Mouse (Mus musculus): ENCODE measurements at regions not wholly inside any gene's neighbourhood (a gene's known extent, or its start where the extent isn't known, plus 50 kb on each side); places are given as distances from the start of the nearest gene placed in this dataset.

GRCm38 (mm10) chr11:66605998-66606397, 80.2 kb upstream of the Shisa6 start:
- no peaks in the 10 kb centered on the region for H3K4me1 ChIP-seq (ENCODE audit: control insufficient read depth, insufficient read depth, low read length)
- 79% methylated on average over 3 of the region's 3 CpGs for WGBS
- no peak for DNase-seq
- TF ChIP-seq CTCF (IDR thresholded peaks at IDR 0.05; ENCODE audit: borderline replicate concordance, insufficient read depth, low read depth, low read length) = no peak
- TF ChIP-seq POLR2A (IDR thresholded peaks at IDR 0.05; ENCODE audit: borderline replicate concordance, insufficient read depth, low read length) = no peak
- no peak overlapping the region for H3K4me3 ChIP-seq (replicated peaks; ENCODE audit: insufficient read depth, low read depth, low read length)
- H3K27ac ChIP-seq (ENCODE audit: insufficient read depth, low read length) = no peak overlapping the region
- H3K27me3 ChIP-seq (ENCODE audit: control insufficient read depth, insufficient read depth, low read length) = no peaks in the 10 kb centered on the region

- no peaks in the 10 kb centered on the region for H3K4me1 ChIP-seq (ENCODE audit: control insufficient read depth, insufficient read depth, low read length)
- no peak overlapping the region for H3K4me3 ChIP-seq (replicated peaks; ENCODE audit: insufficient read depth, low read depth, low read length)
- TF ChIP-seq CTCF (IDR thresholded peaks at IDR 0.05; ENCODE audit: borderline replicate concordance, insufficient read depth, low read depth, low read length) (no peak), POLR2A (IDR thresholded peaks at IDR 0.05; ENCODE audit: borderline replicate concordance, insufficient read depth, low read length) (no peak)
- H3K27ac ChIP-seq (ENCODE audit: insufficient read depth, low read length) = no peak overlapping the region
- H3K27me3 ChIP-seq (ENCODE audit: control insufficient read depth, insufficient read depth, low read length) = no peaks in the 10 kb centered on the region
- no peak for DNase-seq
- 67% methylated on average over 9 of the region's 9 CpGs for WGBS
These were observed 80.9 kb upstream of the Shisa6 start for GRCm38 (mm10) chr11:66606646-66607045.

- TF ChIP-seq POLR2A (IDR thresholded peaks at IDR 0.05; ENCODE audit: borderline replicate concordance, insufficient read depth, low read length) = no peak
- no peak for TF ChIP-seq CTCF (IDR thresholded peaks at IDR 0.05; ENCODE audit: borderline replicate concordance, insufficient read depth, low read depth, low read length)
- no peak overlapping the region for H3K27ac ChIP-seq (ENCODE audit: insufficient read depth, low read length)
- H3K4me1 ChIP-seq (ENCODE audit: control insufficient read depth, insufficient read depth, low read length) = no peaks in the 10 kb centered on the region
- no peak for DNase-seq
- 84% methylated on average over 2 of the region's 2 CpGs for WGBS
- no peaks in the 10 kb centered on the region for H3K27me3 ChIP-seq (ENCODE audit: control insufficient read depth, insufficient read depth, low read length)
- H3K4me3 ChIP-seq (replicated peaks; ENCODE audit: insufficient read depth, low read depth, low read length) = no peak overlapping the region
These were observed 84.0 kb upstream of the Shisa6 start for GRCm38 (mm10) chr11:66609733-66610132.

GRCm38 (mm10) chr11:66613150-66613549, 87.4 kb upstream of the Shisa6 start:
- Histone ChIP-seq H3K4me3 (replicated peaks; ENCODE audit: insufficient read depth, low read depth, low read length) (no peak overlapping the region), H3K27ac (ENCODE audit: insufficient read depth, low read length) (no peak overlapping the region), H3K27me3 (ENCODE audit: control insufficient read depth, insufficient read depth, low read length) (no peaks in the 10 kb centered on the region), H3K4me1 (ENCODE audit: control insufficient read depth, insufficient read depth, low read length) (no peaks in the 10 kb centered on the region)
- 21% methylated on average over 6 of the region's 6 CpGs for WGBS
- TF ChIP-seq CTCF (IDR thresholded peaks at IDR 0.05; ENCODE audit: borderline replicate concordance, insufficient read depth, low read depth, low read length) (peak; percentile 30; the same call in 1 of the 2 replicates), POLR2A (IDR thresholded peaks at IDR 0.05; ENCODE audit: borderline replicate concordance, insufficient read depth, low read length) (no peak)
- peak; percentile 2 to 5 for DNase-seq

- 88% methylated on average over 4 of the region's 4 CpGs for WGBS
- H3K27me3 ChIP-seq (ENCODE audit: control insufficient read depth, insufficient read depth, low read length) = no peaks in the 10 kb centered on the region
- H3K27ac ChIP-seq (ENCODE audit: insufficient read depth, low read length) = no peak overlapping the region
- H3K4me1 ChIP-seq (ENCODE audit: control insufficient read depth, insufficient read depth, low read length) = no peaks in the 10 kb centered on the region
- no peak for DNase-seq
- no peak for TF ChIP-seq CTCF (IDR thresholded peaks at IDR 0.05; ENCODE audit: borderline replicate concordance, insufficient read depth, low read depth, low read length)
- TF ChIP-seq POLR2A (IDR thresholded peaks at IDR 0.05; ENCODE audit: borderline replicate concordance, insufficient read depth, low read length) = no peak
- H3K4me3 ChIP-seq (replicated peaks; ENCODE audit: insufficient read depth, low read depth, low read length) = no peak overlapping the region
These were observed 99.7 kb upstream of the Shisa6 start for GRCm38 (mm10) chr11:66625491-66625890.

GRCm38 (mm10) chr11:66656810-66657209, 131.0 kb upstream of the Shisa6 start:
- Histone ChIP-seq H3K27ac (ENCODE audit: insufficient read depth, low read length) (no peak overlapping the region), H3K4me3 (replicated peaks; ENCODE audit: insufficient read depth, low read depth, low read length) (no peak overlapping the region), H3K4me1 (ENCODE audit: control insufficient read depth, insufficient read depth, low read length) (no peaks in the 10 kb centered on the region), H3K27me3 (ENCODE audit: control insufficient read depth, insufficient read depth, low read length) (no peaks in the 10 kb centered on the region)
- WGBS = 93% methylated on average over 3 of the region's 3 CpGs
- no peak for TF ChIP-seq POLR2A (IDR thresholded peaks at IDR 0.05; ENCODE audit: borderline replicate concordance, insufficient read depth, low read length)
- TF ChIP-seq CTCF (IDR thresholded peaks at IDR 0.05; ENCODE audit: borderline replicate concordance, insufficient read depth, low read depth, low read length) = no peak
- DNase-seq = no peak

GRCm38 (mm10) chr11:66674581-66674980, 148.8 kb upstream of the Shisa6 start:
- H3K27me3 ChIP-seq (ENCODE audit: control insufficient read depth, insufficient read depth, low read length) = no peaks in the 10 kb centered on the region
- WGBS = 40% methylated on average over 2 of the region's 2 CpGs
- DNase-seq = no peak
- no peak overlapping the region for H3K27ac ChIP-seq (ENCODE audit: insufficient read depth, low read length)
- H3K4me3 ChIP-seq (replicated peaks; ENCODE audit: insufficient read depth, low read depth, low read length) = no peak overlapping the region
- no peak for TF ChIP-seq POLR2A (IDR thresholded peaks at IDR 0.05; ENCODE audit: borderline replicate concordance, insufficient read depth, low read length)
- no peak for TF ChIP-seq CTCF (IDR thresholded peaks at IDR 0.05; ENCODE audit: borderline replicate concordance, insufficient read depth, low read depth, low read length)
- H3K4me1 ChIP-seq (ENCODE audit: control insufficient read depth, insufficient read depth, low read length) = no peaks in the 10 kb centered on the region

- Histone ChIP-seq H3K27ac (ENCODE audit: insufficient read depth, low read length) (no peak overlapping the region), H3K4me1 (ENCODE audit: control insufficient read depth, insufficient read depth, low read length) (no peaks in the 10 kb centered on the region), H3K27me3 (ENCODE audit: control insufficient read depth, insufficient read depth, low read length) (no peaks in the 10 kb centered on the region), H3K4me3 (replicated peaks; ENCODE audit: insufficient read depth, low read depth, low read length) (no peak overlapping the region)
- TF ChIP-seq POLR2A (IDR thresholded peaks at IDR 0.05; ENCODE audit: borderline replicate concordance, insufficient read depth, low read length) = no peak
- TF ChIP-seq CTCF (IDR thresholded peaks at IDR 0.05; ENCODE audit: borderline replicate concordance, insufficient read depth, low read depth, low read length) = no peak
- no peak for DNase-seq
- 66% methylated on average over 4 of the region's 4 CpGs for WGBS
These were observed 154.4 kb upstream of the Shisa6 start for GRCm38 (mm10) chr11:66680057-66680621.

Data from cerebellum, adult 2 months (tissue).